Mouse (Mus musculus) ES-E14 (cell line): Measurements from ENCODE around the gene Phlda3. TPM values are rescaled to one million over a fixed set of nuclear protein-coding genes. Genes with fewer than 3 reads are reported as not detected.

Source experiments
- DNase-seq: peaks from one replicate; pipeline ENCODE4 v3.0.0-alpha.2; 2013; ENCODE audit warnings: low read depth, low spot score
- H3K27ac ChIP-seq: 2 replicates; pipeline ENCODE4 v1.5.1; 2012; ENCODE audit warnings: low read depth, mild to moderate bottlenecking, low read length, moderate library complexity, mixed read lengths; ENCODE audit not compliant: poor library complexity, insufficient read depth, severe bottlenecking
- H3K36me3 ChIP-seq: 2 replicates; pipeline ENCODE4 v1.6.1; 2012; ENCODE audit warnings: mild to moderate bottlenecking, low read length, moderate library complexity, mixed read lengths; ENCODE audit not compliant: control insufficient read depth, poor library complexity, insufficient read depth, severe bottlenecking
- H3K4me1 ChIP-seq, 2 experiments: fragments of 150-350 bp in 1 of 2; sonication (generic) in 1 of 2; 2 replicates each; pipeline ENCODE4 v1.6.1; 2012; ENCODE audit warnings: low read length in 2 of 2, mild to moderate bottlenecking in 1 of 2, mixed read lengths in 1 of 2; ENCODE audit not compliant: control insufficient read depth in 2 of 2, insufficient read depth in 2 of 2, poor library complexity in 1 of 2
- H3K4me3 ChIP-seq, 2 experiments: fragments of 150-350 bp in 1 of 2; sonication (generic) in 1 of 2; 2 replicates each; pipeline ENCODE4 v1.5.1; 2012; ENCODE audit warnings: low read length in 2 of 2, low read depth in 1 of 2, mild to moderate bottlenecking in 1 of 2, mixed read lengths in 1 of 2; ENCODE audit not compliant: insufficient read depth in 1 of 2, poor library complexity in 1 of 2, severe bottlenecking in 1 of 2
- H3K9ac ChIP-seq: 2 replicates; pipeline ENCODE4 v1.6.1; 2012; ENCODE audit warnings: low read depth, mild to moderate bottlenecking, low read length, mixed read lengths; ENCODE audit not compliant: poor library complexity, insufficient read depth, severe bottlenecking
- H3K9me3 ChIP-seq: fragments of 150-350 bp; sonication (generic); 2 replicates; pipeline ENCODE4 v1.6.1; 2012; ENCODE audit warnings: low read depth, mild to moderate bottlenecking, low read length; ENCODE audit not compliant: control insufficient read depth, insufficient read depth
- CHD2 ChIP-seq: IDR thresholded peaks from 2 replicates; pipeline ENCODE4 v1.6.1; 2014; ENCODE audit warnings: mild to moderate bottlenecking, low read depth, low read length, inconsistent platforms
- HCFC1 ChIP-seq: IDR thresholded peaks from 2 replicates; pipeline ENCODE4 v1.6.1; 2012; ENCODE audit warnings: low read length, inconsistent platforms, borderline replicate concordance; ENCODE audit not compliant: insufficient read depth
- MAFK ChIP-seq: IDR thresholded peaks from 2 replicates; pipeline ENCODE4 v1.6.1; 2014; ENCODE audit warnings: mild to moderate bottlenecking, low read depth, low read length, inconsistent platforms; ENCODE audit not compliant: insufficient read depth
- ZC3H11A ChIP-seq: IDR thresholded peaks from 2 replicates; pipeline ENCODE4 v1.6.1; 2012; ENCODE audit warnings: low read depth, mild to moderate bottlenecking, inconsistent platforms, low read length, borderline replicate concordance
- ZNF384 ChIP-seq: IDR thresholded peaks from 2 replicates; pipeline ENCODE4 v1.6.1; 2012; ENCODE audit warnings: low read depth, low read length, inconsistent platforms
- in situ Hi-C, 2 experiments: fragments of 600-800 bp; cut with MboI; formaldehyde crosslinking; loops; one replicate each; pipeline ENCODE4 v1.15.1; 2025; ENCODE audit warnings: low sequenced_read_pairs in 2 of 2, inconsistent platforms in 1 of 2; ENCODE audit not compliant: unreplicated experiment in 2 of 2
- total RNA-seq: library from RNA; depleted of rRNA; stranded (reverse); fragments of 300-350 nt; gene quantifications from 2 replicates; pipeline ENCODE4 v1.2.3, GENCODE M21; 2012

The Phlda3 gene
- total RNA-seq, 1 experiment = 70.7 TPM

DNA sequence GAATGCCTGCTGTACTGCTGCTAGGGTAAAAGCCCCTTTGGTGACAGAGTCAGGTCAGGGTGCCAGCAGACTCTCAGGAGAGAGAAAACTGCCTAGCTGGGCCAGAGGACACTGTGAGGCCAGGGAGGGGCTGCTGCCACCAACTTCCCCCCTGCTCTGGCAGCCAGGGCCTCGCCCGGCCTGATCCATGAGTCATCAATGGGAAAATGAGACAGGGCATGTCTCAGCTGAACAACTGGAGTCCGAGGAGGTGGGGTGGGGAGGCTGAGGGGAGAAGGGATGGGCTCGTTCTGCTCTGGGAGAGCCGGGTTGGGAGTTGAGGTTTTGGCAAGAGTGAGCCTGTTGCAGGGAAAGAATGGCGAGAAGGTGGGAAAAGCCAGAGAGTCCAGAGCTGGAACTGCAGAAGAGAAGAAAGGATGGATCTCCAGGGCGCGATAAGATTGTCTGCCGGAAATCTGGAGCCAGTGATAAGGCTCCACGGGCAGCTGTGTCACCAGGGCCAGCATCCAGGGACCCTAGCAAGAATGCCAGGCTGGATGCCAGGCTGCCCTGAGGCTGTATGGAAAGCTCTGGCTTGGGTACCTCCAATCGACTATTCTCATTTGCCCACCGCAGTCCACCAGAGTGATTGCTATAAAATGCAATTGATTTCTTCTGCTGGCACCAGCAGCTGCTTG, 5.1 kb downstream of the Phlda3 start:
- no peak for DNase-seq
- peaks cover 0 to 4% of the 10 kb centered on the region in 2 experiments; a peak in 2 of 4 replicates for H3K4me1 ChIP-seq
- peaks cover 18% of the 10 kb centered on the region for H3K36me3 ChIP-seq
- in situ Hi-C loops = no loop called here
- no peak overlapping the region for H3K27ac ChIP-seq
- no peak overlapping the region for H3K9ac ChIP-seq
- no peaks in the 10 kb centered on the region for H3K9me3 ChIP-seq
- TF ChIP-seq ZC3H11A (no peak), MAFK (no peak)
- no peak overlapping the region for H3K4me3 ChIP-seq

DNA sequence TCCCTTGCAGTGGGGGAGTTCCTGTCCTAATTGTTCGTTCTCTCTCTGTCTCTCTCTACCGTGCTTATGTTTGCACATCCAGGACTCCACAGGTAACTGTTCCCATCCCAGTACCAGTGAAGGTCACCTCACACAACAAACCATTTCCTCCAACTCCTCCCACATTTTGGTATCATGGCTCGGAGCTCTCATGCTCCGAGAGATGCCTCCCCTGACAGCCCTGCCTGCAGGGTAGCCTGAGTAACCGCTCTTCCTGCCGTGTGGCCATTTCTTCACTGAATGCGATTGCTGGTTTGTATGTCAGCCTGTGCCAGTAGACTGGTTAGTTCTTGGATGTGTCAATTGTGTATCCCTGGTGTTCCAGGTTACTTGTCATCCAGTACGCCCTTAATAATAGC, 5.7 kb downstream of the Phlda3 start:
- peaks cover 0 to 4% of the 10 kb centered on the region in 2 experiments; a peak in 2 of 4 replicates for H3K4me1 ChIP-seq
- TF ChIP-seq ZC3H11A (no peak), ZNF384 (no peak), MAFK (no peak), HCFC1 (no peak), CHD2 (no peak)
- DNase-seq = no peak
- H3K36me3 ChIP-seq = peaks cover 18% of the 10 kb centered on the region
- no peak overlapping the region for H3K9ac ChIP-seq
- H3K4me3 ChIP-seq = no peak overlapping the region
- in situ Hi-C loops = no loop called here
- no peaks in the 10 kb centered on the region for H3K9me3 ChIP-seq
- no peak overlapping the region for H3K27ac ChIP-seq

GRCm38 (mm10) chr1:135776596-135776995, 10.7 kb downstream of the Phlda3 start:
- peaks cover 0 to 5% of the 10 kb centered on the region in 2 experiments; a peak in 1 of 4 replicates for H3K4me1 ChIP-seq
- in situ Hi-C loops = no loop called here
- H3K27ac ChIP-seq = no peak overlapping the region
- TF ChIP-seq HCFC1 = no peak
- no peak for TF ChIP-seq CHD2
- TF ChIP-seq MAFK = no peak
- TF ChIP-seq ZC3H11A = no peak
- TF ChIP-seq ZNF384 = no peak
- H3K9ac ChIP-seq = no peak overlapping the region
- H3K36me3 ChIP-seq = no peaks in the 10 kb centered on the region; the same call in 1 of the 2 replicates
- no peak for DNase-seq
- H3K4me3 ChIP-seq = no peak overlapping the region
- no peaks in the 10 kb centered on the region for H3K9me3 ChIP-seq

DNA sequence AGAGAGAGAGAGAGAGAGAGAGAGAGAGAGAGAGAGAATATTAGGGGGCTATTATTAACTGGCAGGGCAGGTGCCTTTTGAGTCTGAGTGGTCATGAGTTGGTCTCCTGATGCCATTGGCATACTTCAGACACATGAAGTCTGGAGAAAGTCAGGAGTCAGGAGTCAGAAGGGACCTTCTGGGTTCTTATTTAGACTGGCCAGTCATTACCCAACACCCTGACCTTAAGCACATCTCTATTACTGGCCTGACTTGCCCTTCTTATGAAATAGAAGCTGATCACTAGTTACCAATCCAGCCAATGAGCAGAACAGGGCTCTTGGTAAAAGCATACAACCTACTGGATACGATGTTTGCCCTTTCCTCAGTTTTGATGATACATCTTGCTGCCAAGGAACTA, 11.1 kb downstream of the Phlda3 start:
- Histone ChIP-seq H3K9ac (no peak overlapping the region), H3K36me3 (no peaks in the 10 kb centered on the region), H3K4me3 (no peak overlapping the region), H3K9me3 (no peaks in the 10 kb centered on the region), H3K4me1 (peaks cover 0 to 5% of the 10 kb centered on the region in 2 experiments; a peak in 1 of 4 replicates), H3K27ac (no peak overlapping the region)
- no peak for TF ChIP-seq HCFC1
- no peak for TF ChIP-seq ZC3H11A
- in situ Hi-C loops = no loop called here
- no peak for DNase-seq
